Mouse (Mus musculus) kidney, postnatal 36 days (tissue): ENCODE data around the gene Dhx58.

Experiments
- DNase-seq, 2 experiments: peaks; one replicate each; pipeline ENCODE4 v3.0.0; 2021 to 2022; ENCODE audit warnings: mixed read lengths in 2 of 2

Gene Dhx58

GRCm38 (mm10) chr11:100700710-100701109 is 3.4 kb downstream of the Dhx58 start:
- DNase-seq = no peak

GRCm38 (mm10) chr11:100697921-100698320 is 6.2 kb downstream of the Dhx58 start:
- DNase-seq = no peak

GRCm38 (mm10) chr11:100694926-100695325 is 9.1 kb downstream of the Dhx58 start:
- peak; percentile 61 to 88 for DNase-seq

- no peak for DNase-seq
Measured at GRCm38 (mm10) chr11:100693154-100693553, 10.9 kb downstream of the Dhx58 start.

GRCm38 (mm10) chr11:100692164-100692616 is 11.9 kb downstream of the Dhx58 start, which contains the start of gene Zfp385c:
TSS of gene Zfp385c (minus strand) at chr11:100692455.
- peak; percentile 20 to 53 for DNase-seq

GRCm38 (mm10) chr11:100690389-100690788 is 13.7 kb downstream of the Dhx58 start:
- DNase-seq = no peak

- DNase-seq = no peak
Measured at GRCm38 (mm10) chr11:100688443-100688842, 15.6 kb downstream of the Dhx58 start.

- no peak for DNase-seq
Measured at GRCm38 (mm10) chr11:100687265-100687664, 16.8 kb downstream of the Dhx58 start.

- no peak for DNase-seq
Measured at GRCm38 (mm10) chr11:100685371-100685770, 18.7 kb downstream of the Dhx58 start.

GRCm38 (mm10) chr11:100684084-100684483 is 20.0 kb downstream of the Dhx58 start:
- DNase-seq = no peak

- DNase-seq = no peak
Measured at GRCm38 (mm10) chr11:100682526-100682925, 21.5 kb downstream of the Dhx58 start.

- no peak for DNase-seq
Measured at GRCm38 (mm10) chr11:100681826-100682225, 22.2 kb downstream of the Dhx58 start.

GRCm38 (mm10) chr11:100677810-100678209 is 26.3 kb downstream of the Dhx58 start:
- no peak for DNase-seq

- DNase-seq = peak in 1 of 2 experiments; percentile 40
Measured at GRCm38 (mm10) chr11:100673169-100673568, 30.9 kb downstream of the Dhx58 start.

GRCm38 (mm10) chr11:100671956-100672355 is 32.1 kb downstream of the Dhx58 start:
- no peak for DNase-seq

- DNase-seq = no peak
Measured at GRCm38 (mm10) chr11:100671049-100671448, 33.0 kb downstream of the Dhx58 start.

- DNase-seq = no peak
Measured at GRCm38 (mm10) chr11:100659806-100660205, 44.3 kb downstream of the Dhx58 start.

- no peak for DNase-seq
Measured at GRCm38 (mm10) chr11:100656458-100656857, 47.6 kb downstream of the Dhx58 start.

GRCm38 (mm10) chr11:100655589-100655988 is 48.5 kb downstream of the Dhx58 start:
- peak in 1 of 2 experiments; percentile 6 for DNase-seq

GRCm38 (mm10) chr11:100651748-100652147 is 52.3 kb downstream of the Dhx58 start:
- DNase-seq = no peak

GRCm38 (mm10) chr11:100651205-100651604 is 52.9 kb downstream of the Dhx58 start:
- no peak for DNase-seq

- DNase-seq = no peak
Measured at GRCm38 (mm10) chr11:100648405-100648804, 55.7 kb downstream of the Dhx58 start.

- peak; percentile 39 to 81 for DNase-seq
Measured at GRCm38 (mm10) chr11:100646265-100646664, 57.8 kb downstream of the Dhx58 start.
